Mouse (Mus musculus): ENCODE measurements around the gene Thsd7b.

- TF ChIP-seq CTCF (IDR thresholded peaks at IDR 0.05; ENCODE audit: control insufficient read depth, insufficient read depth, low read length) (no peak), POLR2A (IDR thresholded peaks at IDR 0.05; ENCODE audit: borderline replicate concordance, control insufficient read depth, low read depth, low read length) (no peak)
Measured at GRCm38 (mm10) chr1:129837776-129838175, 564.7 kb downstream of the Thsd7b start.

All from bone marrow, adult 2 months (tissue).